10 mouse cellular contexts compared by ENCODE assay signal in the genomic region with DNA sequence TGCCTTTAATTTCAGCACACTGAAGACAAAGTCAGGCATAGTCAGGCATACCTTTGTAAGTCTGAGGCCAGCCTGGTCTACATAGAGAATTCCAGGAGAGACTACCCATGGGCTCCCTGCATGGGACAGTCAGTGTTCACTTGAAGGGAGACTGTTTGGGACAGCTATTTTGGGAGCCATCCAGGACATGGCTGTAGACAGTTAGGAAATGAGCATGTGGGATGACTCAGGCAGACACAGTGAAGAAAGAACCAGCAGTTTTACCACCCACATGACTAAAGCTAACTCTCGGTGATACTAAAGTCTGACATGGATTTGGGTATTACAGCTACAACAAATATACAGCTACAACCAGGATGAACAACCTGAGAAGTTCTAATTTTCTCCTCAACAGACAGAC.
A peak's percentile ranks its signal among the peaks of the same experiment; 100 is the strongest.
DNase-seq lines count a peak whose midpoint lies in the region; ATAC-seq and TF ChIP-seq lines count a peak whose summit lies in the region.
"Had no signal": no experiment of that assay in that cellular context is flagged by ENCODE, and none has a peak within 500 bp of the region (broad histone marks: within the 10 kb centered on the region; RNA-seq: fewer than 3 reads in every experiment).

No protein-coding gene starts in this region.

- intact Hi-C loops in left cerebral cortex, postnatal 14 days (cut with DNase I): no loop called here

- no peak for TF ChIP-seq POLR2A in small intestine, adult 2 months (IDR thresholded peaks at IDR 0.05; ENCODE audit: low read depth, low read length)
- TF ChIP-seq POLR2A in kidney, adult 2 months (IDR thresholded peaks at IDR 0.05; ENCODE audit: low read depth, low read length): no peak

- no peak overlapping the region for H3K9ac ChIP-seq in liver, postnatal 0 days (replicated peaks)
- no peak overlapping the region for H3K9ac ChIP-seq in midbrain, embryonic 14.5 days (replicated peaks; ENCODE audit: low read length)

- H3K36me3 ChIP-seq in liver, postnatal 0 days (replicated peaks; ENCODE audit: insufficient read depth, low read length): no peaks in the 10 kb centered on the region
- no peaks in the 10 kb centered on the region for H3K36me3 ChIP-seq in small intestine, adult 2 months (ENCODE audit: control insufficient read depth, insufficient read depth, low read length)
- no peaks in the 10 kb centered on the region for H3K36me3 ChIP-seq in kidney, adult 2 months (ENCODE audit: control insufficient read depth, insufficient read depth, low read length)
- no peaks in the 10 kb centered on the region for H3K36me3 ChIP-seq in midbrain, embryonic 14.5 days (ENCODE audit: control insufficient read depth, insufficient read depth, low read length)

- no peak for TF ChIP-seq CTCF in liver, postnatal 0 days (IDR thresholded peaks at IDR 0.05; ENCODE audit: low read depth)
- TF ChIP-seq CTCF in small intestine, adult 2 months (IDR thresholded peaks at IDR 0.05; ENCODE audit: extremely low read depth, insufficient read length, insufficient replicate concordance, low read depth, low read length): no peak
- TF ChIP-seq CTCF in kidney, adult 2 months (conservative IDR thresholded peaks at IDR 0.05; ENCODE audit: insufficient read depth, insufficient read length, low read depth, low read length): no peak

- H3K4me2 ChIP-seq in liver, postnatal 0 days (ENCODE audit: low read depth, low read length): no peak overlapping the region
- H3K4me2 ChIP-seq in midbrain, embryonic 14.5 days (ENCODE audit: low read length): no peak overlapping the region
- H3K4me2 ChIP-seq: liver, embryonic 11.5 days had no signal

- no peak overlapping the region for H3K4me3 ChIP-seq in liver, postnatal 0 days (ENCODE audit: low read depth, low read length)
- no peak overlapping the region for H3K4me3 ChIP-seq in small intestine, adult 2 months (ENCODE audit: low read depth, low read length)
- H3K4me3 ChIP-seq in kidney, adult 2 months (ENCODE audit: insufficient read depth, low read depth, low read length): no peak overlapping the region
- no peak overlapping the region for H3K4me3 ChIP-seq in midbrain, embryonic 14.5 days (replicated peaks; ENCODE audit: low read depth, low read length)

- DNase-seq in liver, postnatal 0 days: peak; percentile 16
- DNase-seq in liver: no peak
- peak; percentile 50 to 73 for DNase-seq in frontal cortex, postnatal 36 days (ENCODE audit: low spot score in 2 of 2)
- DNase-seq in left cerebral cortex, postnatal 14 days (ENCODE audit: low spot score in 2 of 2): peak; percentile 54 to 76
- no peak for DNase-seq in kidney, adult 2 months
- no peak for DNase-seq in midbrain, embryonic 14.5 days
- DNase-seq: thymus, postnatal 4 days had no signal

- H3K27ac ChIP-seq in liver, postnatal 0 days (ENCODE audit: low read depth): no peak overlapping the region
- H3K27ac ChIP-seq in small intestine, adult 2 months (ENCODE audit: insufficient read depth, low read depth, low read length): peak overlapping the region; percentile 13; the same call in 1 of the 2 replicates
- H3K27ac ChIP-seq in kidney, adult 2 months (ENCODE audit: insufficient read depth, low read depth, low read length): no peak overlapping the region
- H3K27ac ChIP-seq in midbrain, embryonic 14.5 days (replicated peaks; ENCODE audit: low read depth, low read length): no peak overlapping the region

- TF ChIP-seq EP300 in liver, postnatal 0 days (IDR thresholded peaks at IDR 0.05; ENCODE audit: low read depth): no peak

- no peaks in the 10 kb centered on the region; the same call in 1 of the 2 replicates for H3K4me1 ChIP-seq in liver, postnatal 0 days (ENCODE audit: insufficient read depth)
- no peaks in the 10 kb centered on the region for H3K4me1 ChIP-seq in small intestine, adult 2 months (ENCODE audit: control insufficient read depth, insufficient read depth, insufficient read length, low read length)
- 0 out of 2 replicates have a peak, but pooled peaks cover 4% of the 10 kb centered on the region for H3K4me1 ChIP-seq in kidney, adult 2 months (ENCODE audit: control insufficient read depth, insufficient read depth, low read length)
- no peaks in the 10 kb centered on the region for H3K4me1 ChIP-seq in midbrain, embryonic 14.5 days (ENCODE audit: control insufficient read depth, insufficient read depth, low read length)

- no peaks in the 10 kb centered on the region for H3K9me3 ChIP-seq in liver, postnatal 0 days (ENCODE audit: low read length)
- H3K9me3 ChIP-seq in midbrain, embryonic 14.5 days (ENCODE audit: control insufficient read depth, low read length): no peaks in the 10 kb centered on the region

- WGBS in liver, postnatal 0 days (ENCODE audit: insufficient replicate concordance): 47% methylated on average over 1 of the region's 1 CpGs
- WGBS in small intestine, adult 2 months: 74% methylated on average over 1 of the region's 1 CpGs
- 79% methylated on average over 1 of the region's 1 CpGs for WGBS in kidney, adult 2 months
- WGBS in midbrain, embryonic 14.5 days: 100% methylated on average over 1 of the region's 1 CpGs

- H3K27me3 ChIP-seq in liver, postnatal 0 days (ENCODE audit: insufficient read depth, low read length): no peaks in the 10 kb centered on the region
- H3K27me3 ChIP-seq in small intestine, adult 2 months (ENCODE audit: control insufficient read depth, insufficient read depth, low read length): no peaks in the 10 kb centered on the region
- no peaks in the 10 kb centered on the region for H3K27me3 ChIP-seq in kidney, adult 2 months (replicated peaks; ENCODE audit: control insufficient read depth, insufficient read depth, low read length)
- no peaks in the 10 kb centered on the region for H3K27me3 ChIP-seq in midbrain, embryonic 14.5 days (ENCODE audit: control insufficient read depth, insufficient read depth, low read length)

- ATAC-seq in liver, postnatal 0 days: peak; percentile 86
- no peak for ATAC-seq in activated CD4-positive, CD25-positive, alpha-beta regulatory T cell, adult 4 months
- ATAC-seq in midbrain, embryonic 14.5 days (ENCODE audit: low FRiP score, low TSS enrichment): no peak

Comparison
In these comparisons a context has a peak if more than half of its experiments do, and no peak if none do; other contexts are left out.
1. DNase-seq: peak in liver, postnatal 0 days (single experiment), frontal cortex, postnatal 36 days (2 of 2) and left cerebral cortex, postnatal 14 days (2 of 2); none in liver (single experiment), kidney, adult 2 months (single experiment) and midbrain, embryonic 14.5 days (single experiment).